1 mouse cellular context compared by ENCODE assay signal in the genomic region with DNA sequence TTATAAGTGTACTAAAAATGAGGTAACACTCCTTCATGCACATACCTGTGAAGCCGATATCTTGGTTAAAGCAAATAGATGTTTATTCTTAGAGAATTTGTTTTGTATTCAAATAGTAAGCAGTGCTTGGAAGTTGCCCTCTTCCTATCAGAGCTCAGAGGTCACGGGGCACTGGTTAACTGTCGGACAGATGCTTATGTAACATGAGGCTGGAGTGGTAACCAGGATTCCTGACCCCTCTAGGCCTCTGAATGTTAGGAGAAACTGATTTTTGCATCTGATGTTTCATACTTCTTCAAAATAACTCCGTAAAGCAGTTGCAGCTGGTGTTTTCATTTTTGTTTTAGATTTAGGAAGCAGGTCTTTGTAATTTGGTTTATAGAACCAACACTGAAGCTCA.
TF ChIP-seq lines count a peak whose summit lies in the region.

No protein-coding gene starts in this region.

TF ChIP-seq in MEL, 35 proteins besides CTCF, POLR2A, EP300 and RAD21:
- no peak for TF ChIP-seq NELFE (IDR thresholded peaks at IDR 0.05; ENCODE audit: low read depth, low read length)
- TF ChIP-seq MYC (IDR thresholded peaks at IDR 0.05; ENCODE audit: low read depth, low read length), result no peak
- TF ChIP-seq KAT2A (conservative IDR thresholded peaks at IDR 0.05; ENCODE audit: low read depth, low read length), result no peak
- no peak for TF ChIP-seq MEF2A (IDR thresholded peaks at IDR 0.05; ENCODE audit: extremely low read depth, insufficient replicate concordance, low read depth, low read length, poor library complexity, severe bottlenecking)
- TF ChIP-seq POLR2AphosphoS2 (IDR thresholded peaks at IDR 0.05; ENCODE audit: low read length), result no peak
- no peak for TF ChIP-seq MAZ (IDR thresholded peaks at IDR 0.05; ENCODE audit: low read depth, low read length)
- no peak for TF ChIP-seq E2F4 (IDR thresholded peaks at IDR 0.05; ENCODE audit: borderline replicate concordance, low read depth, low read length)
- TF ChIP-seq MXI1 (IDR thresholded peaks at IDR 0.05; ENCODE audit: low read depth, low read length), result no peak
- no peak for TF ChIP-seq CHD2 (IDR thresholded peaks at IDR 0.05; ENCODE audit: low read length)
- TF ChIP-seq HCFC1 (IDR thresholded peaks at IDR 0.05; ENCODE audit: low read depth, low read length), result no peak
- no peak for TF ChIP-seq ETS1 (IDR thresholded peaks at IDR 0.05; ENCODE audit: low read depth, low read length)
- TF ChIP-seq SMC3 (IDR thresholded peaks at IDR 0.05; ENCODE audit: low read depth, low read length), result no peak
- no peak for TF ChIP-seq ZMIZ1 (IDR thresholded peaks at IDR 0.05; ENCODE audit: low read depth, low read length)
- TF ChIP-seq TAL1 (IDR thresholded peaks at IDR 0.05; ENCODE audit: low read length), result no peak
- TF ChIP-seq ZKSCAN1 (IDR thresholded peaks at IDR 0.05; ENCODE audit: low read depth, low read length), result no peak
- TF ChIP-seq MAX (IDR thresholded peaks at IDR 0.05; ENCODE audit: low read length), result no peak
- no peak for TF ChIP-seq GABPA (IDR thresholded peaks at IDR 0.05; ENCODE audit: low read depth, low read length)
- no peak for TF ChIP-seq USF1 (IDR thresholded peaks at IDR 0.05; ENCODE audit: low read depth, low read length)
